Mouse (Mus musculus) neural tube, embryonic 10.5 days (tissue): ENCODE data around the gene Gm21836.
"Not testable (repeated sequence)": the region's sequence is repeated elsewhere in the genome, so short reads cannot be mapped to it uniquely, and the experiment has no call there.

ENCODE experiments used
- DNase-seq: peaks from one replicate; pipeline ENCODE4 v3.0.0-alpha.2; 2017; ENCODE audit warnings: low spot score; ENCODE audit errors: extremely low spot score

Gene Gm21836

GRCm38 (mm10) chr9:124493693-124494092 is at the start of gene Gm21836:
TSS of gene Gm21836 (minus strand) at chr9:124493793.
- DNase-seq = not testable (repeated sequence)

GRCm38 (mm10) chr9:124480361-124480980 is 13.1 kb downstream of the Gm21836 start:
- DNase-seq = not testable (repeated sequence)

- DNase-seq = no peak
These were observed 15.5 kb downstream of the Gm21836 start for GRCm38 (mm10) chr9:124478081-124478480.

- DNase-seq = no peak
These were observed 17.3 kb downstream of the Gm21836 start, which contains the start of gene Ppp2r3d for GRCm38 (mm10) chr9:124476096-124476902. TSS of gene Ppp2r3d (minus strand) at chr9:124476898.

- DNase-seq = no peak
These were observed 17.9 kb downstream of the Gm21836 start for GRCm38 (mm10) chr9:124475689-124476088.

GRCm38 (mm10) chr9:124456572-124456971 is 37.0 kb downstream of the Gm21836 start:
- peak; percentile 31 for DNase-seq
